Mouse (Mus musculus) heart, postnatal 0 days (tissue): ENCODE data around the gene Cxcr3. TPM values are rescaled to one million over a fixed set of nuclear protein-coding genes. Genes with fewer than 3 reads are reported as not detected.

ENCODE experiments used
- ATAC-seq: fragments of 200-750 bp; cut with Nextera tagmentation; 2 replicates; pipeline ENCODE4 v1.8.0; 2017; ENCODE audit warnings: low read depth, moderate number of reproducible peaks, moderate library complexity; ENCODE audit not compliant: insufficient read depth
- DNase-seq: peaks from one replicate; pipeline ENCODE4 v3.0.0-alpha.2; 2016; ENCODE audit warnings: low spot score
- H3K27ac ChIP-seq: fragments of 300-500 bp; sonication (generic); 2 replicates; pipeline ENCODE4 v1.5.1; 2014; ENCODE audit warnings: low read depth, mild to moderate bottlenecking
- H3K27me3 ChIP-seq: fragments of 300-500 bp; sonication (generic); 2 replicates; pipeline ENCODE4 v1.6.1; 2014; ENCODE audit warnings: low read length, mixed read lengths; ENCODE audit not compliant: control insufficient read depth, insufficient read depth
- H3K36me3 ChIP-seq: fragments of 300-500 bp; sonication (generic); replicated peaks from 2 replicates; pipeline ENCODE4 v1.6.1; 2014; ENCODE audit warnings: low read length, mixed read lengths; ENCODE audit not compliant: control insufficient read depth, insufficient read depth
- H3K4me1 ChIP-seq: fragments of 300-500 bp; sonication (generic); 2 replicates; pipeline ENCODE4 v1.6.1; 2014; ENCODE audit warnings: antibody characterized with exemption; ENCODE audit not compliant: control insufficient read depth, insufficient read depth
- H3K4me2 ChIP-seq: fragments of 300-500 bp; sonication (generic); 2 replicates; pipeline ENCODE4 v1.6.1; 2014; ENCODE audit warnings: low read depth, mild to moderate bottlenecking, low read length, moderate library complexity
- H3K4me3 ChIP-seq: fragments of 300-500 bp; sonication (generic); 2 replicates; pipeline ENCODE4 v1.5.1; 2014; ENCODE audit warnings: low read depth, low read length
- H3K9ac ChIP-seq: fragments of 300-500 bp; sonication (generic); replicated peaks from 2 replicates; pipeline ENCODE4 v1.6.1; 2014; ENCODE audit warnings: low read depth, low read length, mixed read lengths
- H3K9me3 ChIP-seq: fragments of 300-500 bp; sonication (generic); replicated peaks from 2 replicates; pipeline ENCODE4 v1.6.1; 2016; ENCODE audit warnings: low read length; ENCODE audit not compliant: control insufficient read depth
- CTCF ChIP-seq: IDR thresholded peaks from 2 replicates; pipeline ENCODE4 v1.5.1; 2016; ENCODE audit warnings: antibody characterized with exemption, control low read depth, low read depth
- EP300 ChIP-seq: IDR thresholded peaks from 2 replicates; pipeline ENCODE4 v1.6.1; 2016; ENCODE audit warnings: antibody characterized with exemption, low read depth
- WGBS: fragments of 180-500 bp; shearing (Covaris S2); extraction: QIAGEN DNeasy Blood & Tissue Kit; methylation state at CpG from one replicate; pipeline ENCODE4 v1.1.7; 2014; 5-methylcytosine and 5-hydroxymethylcytosine counted together
- polyA plus RNA-seq: library from polyadenylated mRNA; unstranded; fragments of >200 nt; fragmentation: Nextera tagmentation; extraction: Ambion mirVana; gene quantifications from 2 replicates; pipeline ENCODE4 v1.2.1, GENCODE M21; 2015
- total RNA-seq: library from RNA; depleted of rRNA; stranded (reverse); fragments of >200 nt; gene quantifications from 2 replicates; pipeline ENCODE4 v1.2.3, GENCODE M21; 2014; ENCODE audit warnings: low replicate concordance; rRNA removed

The Cxcr3 gene
- total and polyA plus RNA-seq, 2 experiments from 2014 or later, result 0.16 TPM; not detected in 1

- TF ChIP-seq CTCF, result no peak
- WGBS, result 48% methylated on average over 23 of the region's 23 CpGs
These were observed 35.8 kb downstream of the Cxcr3 start for GRCm38 (mm10) chrX:101698232-101698631.

GRCm38 (mm10) chrX:101697537-101697936 is 36.5 kb downstream of the Cxcr3 start:
- H3K9me3 ChIP-seq, result peaks cover 25% of the 10 kb centered on the region
- no peak for DNase-seq

More at GRCm38 (mm10) chrX:101698232-101698631, 35.8 kb downstream of the Cxcr3 start:
- H3K36me3 ChIP-seq, result no peaks in the 10 kb centered on the region
- no peak overlapping the region for H3K4me2 ChIP-seq
- no peak overlapping the region for H3K27ac ChIP-seq
- H3K4me3 ChIP-seq, result no peak overlapping the region
- no peak overlapping the region for H3K9ac ChIP-seq
- no peaks in the 10 kb centered on the region for H3K4me1 ChIP-seq
- peaks cover 25% of the 10 kb centered on the region for H3K9me3 ChIP-seq
- no peaks in the 10 kb centered on the region for H3K27me3 ChIP-seq
- ATAC-seq (no peak), DNase-seq (no peak)

GRCm38 (mm10) chrX:101695686-101696085 is 38.4 kb downstream of the Cxcr3 start:
- no peak for ATAC-seq
- H3K27me3 ChIP-seq, result no peaks in the 10 kb centered on the region
- WGBS, result 88% methylated on average over 27 of the region's 27 CpGs

More at GRCm38 (mm10) chrX:101697537-101697936, 36.5 kb downstream of the Cxcr3 start:
- Histone ChIP-seq H3K4me2 (no peak overlapping the region), H3K27ac (no peak overlapping the region), H3K9ac (no peak overlapping the region), H3K4me3 (no peak overlapping the region), H3K36me3 (no peaks in the 10 kb centered on the region), H3K4me1 (no peaks in the 10 kb centered on the region), H3K27me3 (no peaks in the 10 kb centered on the region)
- 65% methylated on average over 31 of the region's 54 CpGs for WGBS
- no peak for ATAC-seq
- no peak for TF ChIP-seq EP300

More at GRCm38 (mm10) chrX:101695686-101696085, 38.4 kb downstream of the Cxcr3 start:
- Histone ChIP-seq H3K27ac (no peak overlapping the region), H3K4me2 (no peak overlapping the region), H3K4me1 (no peaks in the 10 kb centered on the region), H3K9me3 (peaks cover 25% of the 10 kb centered on the region), H3K36me3 (no peaks in the 10 kb centered on the region), H3K9ac (no peak overlapping the region), H3K4me3 (no peak overlapping the region)
- DNase-seq, result no peak
- no peak for TF ChIP-seq CTCF
- no peak for TF ChIP-seq EP300

Other genes with a start within 250 kb of the Cxcr3 start
- 4.3 and 6.7 TPM in 2 replicates for gene Taf1, start 201.5 kb downstream of the Cxcr3 start, total RNA-seq
- 3.7 TPM in 2 replicates for gene Taf1, start 201.5 kb downstream of the Cxcr3 start, polyA plus RNA-seq
- 78.6 and 108 TPM in 2 replicates for gene Ogt, start 94.2 kb downstream of the Cxcr3 start, total RNA-seq
- gene Ogt, start 94.2 kb downstream of the Cxcr3 start, polyA plus RNA-seq, result 46.2 and 49.6 TPM in 2 replicates
- not detected in 2 replicates for gene Gm4779, start 60.2 kb upstream of the Cxcr3 start, total RNA-seq
- gene Gm4779, start 60.2 kb upstream of the Cxcr3 start, polyA plus RNA-seq, result 0.27 and 0.41 TPM in 2 replicates
- not detected in 2 replicates for gene 8030474K03Rik, start 60.4 kb upstream of the Cxcr3 start, total RNA-seq
- gene 8030474K03Rik, start 60.4 kb upstream of the Cxcr3 start, polyA plus RNA-seq, result 0.12 and 0.19 TPM in 2 replicates
- gene Nhsl2, start 115.1 kb upstream of the Cxcr3 start, total RNA-seq, result 4.4 and 18.7 TPM in 2 replicates
- 2.7 and 2.9 TPM in 2 replicates for gene Nhsl2, start 115.1 kb upstream of the Cxcr3 start, polyA plus RNA-seq